Mouse (Mus musculus): ENCODE measurements around the gene Sez6l.

DNA sequence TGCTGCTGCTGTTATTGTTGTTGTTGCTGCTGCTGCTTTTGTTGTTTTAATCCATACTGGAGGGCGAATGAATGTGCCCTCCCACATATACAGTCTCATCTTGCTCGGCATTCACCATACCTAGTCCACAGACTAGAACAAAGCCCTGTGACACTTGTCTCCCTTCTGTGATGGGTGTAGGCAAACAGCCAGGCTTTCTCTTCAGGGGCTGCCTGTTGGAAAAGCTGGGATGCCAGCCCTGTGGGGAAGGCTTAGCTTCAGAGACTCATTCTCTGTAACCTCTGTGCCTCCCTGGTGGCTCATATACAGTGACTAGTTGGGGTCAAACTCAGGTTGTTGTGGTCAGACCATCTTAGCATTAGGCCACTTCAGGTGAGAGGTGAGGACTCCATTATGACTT lies 30.1 kb upstream of the Sez6l start:
- TF ChIP-seq TAL1 (IDR thresholded peaks at IDR 0.05; ENCODE audit: low read length) (no peak), GATA1 (IDR thresholded peaks at IDR 0.05; ENCODE audit: low read length) (no peak)
